Mouse (Mus musculus): ENCODE measurements around the gene Fam3c.
A peak's percentile ranks its signal among the peaks of the same experiment; 100 is the strongest.

GRCm38 (mm10) chr6:22363590-22363989 lies 7.5 kb upstream of the Fam3c start:
- TF ChIP-seq CTCF (IDR thresholded peaks at IDR 0.05; ENCODE audit: borderline replicate concordance, extremely low read depth, insufficient read depth, insufficient read length) = peak; percentile 12; the same call in 1 of the 2 replicates
- no peak for TF ChIP-seq POLR2A (IDR thresholded peaks at IDR 0.05; ENCODE audit: borderline replicate concordance, extremely low read depth, insufficient read depth, insufficient read length, poor library complexity, severe bottlenecking)

Data from brain, embryonic 14.5 days (tissue).